Mouse (Mus musculus) megakaryocyte, embryonic 14.5 days (primary cell): ENCODE data around the gene Greb1. TPM values are rescaled to one million over a fixed set of nuclear protein-coding genes. Genes with fewer than 3 reads are reported as not detected.
A peak's percentile ranks its signal among the peaks of the same experiment; 100 is the strongest.

Experiments
- H3K27me3 ChIP-seq: replicated peaks from 2 replicates; pipeline ENCODE3; 2012; ENCODE audit warnings: inconsistent platforms
- H3K36me3 ChIP-seq: replicated peaks from 2 replicates; pipeline ENCODE3; 2012; ENCODE audit warnings: low read length, inconsistent platforms, mixed read lengths
- H3K4me1 ChIP-seq: 2 replicates; pipeline ENCODE4 v1.6.1; 2012; ENCODE audit warnings: inconsistent platforms
- H3K4me3 ChIP-seq: replicated peaks from 2 replicates; pipeline ENCODE3; 2012; ENCODE audit warnings: moderate library complexity, mild to moderate bottlenecking, inconsistent platforms
- H3K9me3 ChIP-seq: 2 replicates; pipeline ENCODE4 v1.6.1; 2012; ENCODE audit warnings: inconsistent platforms
- FLI1 ChIP-seq: IDR thresholded peaks from 2 replicates; pipeline ENCODE4 v1.6.1; 2012; ENCODE audit warnings: low read length, inconsistent platforms, mixed read lengths
- GATA1 ChIP-seq: IDR thresholded peaks from 3 replicates; pipeline ENCODE4 v1.6.1; 2012; ENCODE audit warnings: mixed read lengths, low read length, inconsistent platforms, borderline replicate concordance
- polyA plus RNA-seq: library from polyadenylated mRNA; stranded (reverse); fragments of >175 nt; gene quantifications from 2 replicates; pipeline ENCODE4 v1.2.3, GENCODE M21; 2012; ENCODE audit warnings: low replicate concordance; ENCODE audit not compliant: insufficient read depth

Greb1 gene
- polyA plus RNA-seq, 1 experiment = 0.02 TPM

GRCm38 (mm10) chr12:16831071-16831470 is 30.4 kb upstream of the Greb1 start:
- Histone ChIP-seq H3K4me3 (no peak overlapping the region), H3K27me3 (peaks cover 4% of the 10 kb centered on the region), H3K9me3 (no peaks in the 10 kb centered on the region), H3K4me1 (peaks cover 41% of the 10 kb centered on the region), H3K36me3 (peaks cover 4% of the 10 kb centered on the region)
- TF ChIP-seq FLI1 (no peak), GATA1 (no peak)

- no peaks in the 10 kb centered on the region for H3K9me3 ChIP-seq
- H3K4me3 ChIP-seq = no peak overlapping the region
- H3K4me1 ChIP-seq = peaks cover 40% of the 10 kb centered on the region
- H3K36me3 ChIP-seq = peaks cover 16% of the 10 kb centered on the region
- H3K27me3 ChIP-seq = peaks cover 3% of the 10 kb centered on the region
- TF ChIP-seq GATA1 (no peak), FLI1 (no peak)
Measured at GRCm38 (mm10) chr12:16829785-16830184, 29.1 kb upstream of the Greb1 start.

- H3K4me1 ChIP-seq = peaks cover 40% of the 10 kb centered on the region
- H3K27me3 ChIP-seq = no peaks in the 10 kb centered on the region
- peaks cover 29% of the 10 kb centered on the region for H3K36me3 ChIP-seq
- H3K4me3 ChIP-seq = peak overlapping the region; percentile 71
- H3K9me3 ChIP-seq = no peaks in the 10 kb centered on the region
- no peak for TF ChIP-seq GATA1
- no peak for TF ChIP-seq FLI1
Measured at GRCm38 (mm10) chr12:16828505-16828904, 27.8 kb upstream of the Greb1 start.

GRCm38 (mm10) chr12:16823701-16824100 is 23.0 kb upstream of the Greb1 start:
- no peak overlapping the region for H3K4me3 ChIP-seq
- H3K36me3 ChIP-seq = peaks cover 76% of the 10 kb centered on the region
- TF ChIP-seq FLI1 (no peak), GATA1 (no peak)
- H3K4me1 ChIP-seq = peaks cover 21% of the 10 kb centered on the region
- H3K27me3 ChIP-seq = no peaks in the 10 kb centered on the region
- no peaks in the 10 kb centered on the region for H3K9me3 ChIP-seq

GRCm38 (mm10) chr12:16822181-16822734 is 21.6 kb upstream of the Greb1 start:
- H3K36me3 ChIP-seq = peaks cover 88% of the 10 kb centered on the region
- H3K27me3 ChIP-seq = no peaks in the 10 kb centered on the region
- TF ChIP-seq GATA1 (no peak), FLI1 (no peak)
- H3K4me1 ChIP-seq = peaks cover 7% of the 10 kb centered on the region
- H3K9me3 ChIP-seq = no peaks in the 10 kb centered on the region
- no peak overlapping the region for H3K4me3 ChIP-seq

- no peak overlapping the region for H3K4me3 ChIP-seq
- no peaks in the 10 kb centered on the region for H3K27me3 ChIP-seq
- H3K9me3 ChIP-seq = no peaks in the 10 kb centered on the region
- H3K4me1 ChIP-seq = peaks cover 11% of the 10 kb centered on the region
- H3K36me3 ChIP-seq = peaks cover 97% of the 10 kb centered on the region
- no peak for TF ChIP-seq FLI1
- TF ChIP-seq GATA1 = no peak
Measured at GRCm38 (mm10) chr12:16820761-16821160, 20.1 kb upstream of the Greb1 start.

- Histone ChIP-seq H3K4me3 (no peak overlapping the region), H3K9me3 (no peaks in the 10 kb centered on the region), H3K4me1 (peaks cover 21% of the 10 kb centered on the region), H3K27me3 (no peaks in the 10 kb centered on the region), H3K36me3 (peaks cover 96% of the 10 kb centered on the region)
- TF ChIP-seq FLI1 (no peak), GATA1 (no peak)
Measured at GRCm38 (mm10) chr12:16818513-16818912, 17.8 kb upstream of the Greb1 start.

- Histone ChIP-seq H3K27me3 (no peaks in the 10 kb centered on the region), H3K9me3 (no peaks in the 10 kb centered on the region), H3K4me3 (no peak overlapping the region), H3K4me1 (peaks cover 30% of the 10 kb centered on the region), H3K36me3 (peaks cover 88% of the 10 kb centered on the region)
- TF ChIP-seq FLI1 = no peak
- TF ChIP-seq GATA1 = no peak
Measured at GRCm38 (mm10) chr12:16817147-16817546, 16.5 kb upstream of the Greb1 start.

- Histone ChIP-seq H3K4me3 (peak overlapping the region; percentile 92), H3K4me1 (peaks cover 36% of the 10 kb centered on the region), H3K27me3 (peaks cover 19% of the 10 kb centered on the region), H3K36me3 (peaks cover 35% of the 10 kb centered on the region), H3K9me3 (no peaks in the 10 kb centered on the region)
- TF ChIP-seq FLI1 = no peak
- TF ChIP-seq GATA1 = no peak
Measured at GRCm38 (mm10) chr12:16811477-16811876, 10.8 kb upstream of the Greb1 start.

GRCm38 (mm10) chr12:16810525-16811431 is 10.1 kb upstream of the Greb1 start, which contains the start of gene E2f6:
Gene E2f6 (plus strand): TSS chr12:16810963.
- Histone ChIP-seq H3K9me3 (no peaks in the 10 kb centered on the region), H3K4me1 (peaks cover 36% of the 10 kb centered on the region), H3K36me3 (peaks cover 28% of the 10 kb centered on the region), H3K4me3 (peak within 1 kb of the TSS; percentile 92), H3K27me3 (peaks cover 21% of the 10 kb centered on the region)
- no peak for TF ChIP-seq GATA1
- TF ChIP-seq FLI1 = no peak
